21 mouse cellular contexts compared by ENCODE assay signal in genomic region chr15:60783761-60784160, GRCm38 (mm10).
A peak's percentile ranks its signal among the peaks of the same experiment; 100 is the strongest.
DNase-seq lines count a peak whose midpoint lies in the region; ATAC-seq and TF ChIP-seq lines count a peak whose summit lies in the region.
"Had no signal": no experiment of that assay in that cellular context is flagged by ENCODE, and none has a peak within 500 bp of the region (broad histone marks: within the 10 kb centered on the region; RNA-seq: fewer than 3 reads in every experiment).

No protein-coding gene starts in this region.

- H3K4me2 ChIP-seq in kidney, embryonic 15.5 days, result no peak overlapping the region
- H3K4me2 ChIP-seq in liver, postnatal 0 days (ENCODE audit: low read depth, low read length), result no peak overlapping the region

- no peaks in the 10 kb centered on the region for H3K36me3 ChIP-seq in kidney, adult 2 months (ENCODE audit: control insufficient read depth, insufficient read depth, low read length)
- H3K36me3 ChIP-seq in kidney, embryonic 15.5 days, result no peaks in the 10 kb centered on the region
- no peaks in the 10 kb centered on the region for H3K36me3 ChIP-seq in liver, adult 2 months (ENCODE audit: control insufficient read depth, insufficient read depth, low read length)
- no peaks in the 10 kb centered on the region for H3K36me3 ChIP-seq in liver, postnatal 0 days (replicated peaks; ENCODE audit: insufficient read depth, low read length)
- H3K36me3 ChIP-seq: G1E had no signal

- TF ChIP-seq EP300 in liver, postnatal 0 days (IDR thresholded peaks at IDR 0.05; ENCODE audit: low read depth), result no peak

- H3K27me3 ChIP-seq in kidney, adult 2 months (replicated peaks; ENCODE audit: control insufficient read depth, insufficient read depth, low read length), result no peaks in the 10 kb centered on the region
- H3K27me3 ChIP-seq in kidney, embryonic 15.5 days, result no peaks in the 10 kb centered on the region
- H3K27me3 ChIP-seq in liver, adult 2 months (ENCODE audit: control insufficient read depth, insufficient read depth, low read length), result no peaks in the 10 kb centered on the region
- no peaks in the 10 kb centered on the region for H3K27me3 ChIP-seq in liver, postnatal 0 days (ENCODE audit: insufficient read depth, low read length)
- H3K27me3 ChIP-seq: CH12.LX, Patski had no signal

- ATAC-seq in kidney, embryonic 15.5 days (replicated peaks; ENCODE audit: low FRiP score), result no peak
- no peak for ATAC-seq in liver, postnatal 0 days
- ATAC-seq: activated CD4-positive, CD25-positive, alpha-beta regulatory T cell, adult 4 months; CD4-positive, CD25-positive, alpha-beta regulatory T cell, adult 4 months; Patski had no signal

- peaks cover 6% of the 10 kb centered on the region; the same call in 1 of the 2 replicates for H3K4me1 ChIP-seq in kidney, adult 2 months (ENCODE audit: control insufficient read depth, insufficient read depth, low read length)
- no peaks in the 10 kb centered on the region for H3K4me1 ChIP-seq in kidney, embryonic 15.5 days
- no peaks in the 10 kb centered on the region for H3K4me1 ChIP-seq in liver, adult 2 months (ENCODE audit: control insufficient read depth, insufficient read depth, low read length)
- no peaks in the 10 kb centered on the region for H3K4me1 ChIP-seq in liver, postnatal 0 days (ENCODE audit: insufficient read depth)

- no peak overlapping the region for H3K27ac ChIP-seq in kidney, adult 2 months (ENCODE audit: insufficient read depth, low read depth, low read length)
- no peak overlapping the region for H3K27ac ChIP-seq in kidney, embryonic 15.5 days
- no peak overlapping the region for H3K27ac ChIP-seq in liver, adult 2 months (replicated peaks; ENCODE audit: insufficient read depth, low read depth, low read length)
- H3K27ac ChIP-seq in liver, postnatal 0 days (ENCODE audit: low read depth), result no peak overlapping the region

- TF ChIP-seq POLR2A in kidney, adult 2 months (IDR thresholded peaks at IDR 0.05; ENCODE audit: low read depth, low read length), result no peak
- TF ChIP-seq POLR2A in liver, adult 2 months (IDR thresholded peaks at IDR 0.05; ENCODE audit: extremely low read depth, insufficient read depth, low read length), result no peak

- H3K79me2 ChIP-seq in liver, adult 2 months (ENCODE audit: control insufficient read depth, insufficient read depth, low read length), result no peaks in the 10 kb centered on the region

- no peak for TF ChIP-seq CTCF in kidney, adult 2 months (conservative IDR thresholded peaks at IDR 0.05; ENCODE audit: insufficient read depth, insufficient read length, low read depth, low read length)
- TF ChIP-seq CTCF in liver, adult 2 months (IDR thresholded peaks at IDR 0.05; ENCODE audit: low read depth, low read length), result no peak
- TF ChIP-seq CTCF in liver, postnatal 0 days (IDR thresholded peaks at IDR 0.05; ENCODE audit: low read depth), result no peak

- peak; percentile 72 for DNase-seq in kidney, adult 2 months
- DNase-seq in kidney, adult 18-20 months, result no peak
- peak; percentile 75 for DNase-seq in kidney, adult 9 months
- DNase-seq in liver, adult 2 months (ENCODE audit: extremely low read depth, low read depth, low spot score), result peak; percentile 33
- no peak for DNase-seq in liver, postnatal 0 days
- DNase-seq: adrenal gland, adult 2 months; adrenal gland, adult 8-10 months; adrenal gland, postnatal 10 days; adrenal gland, postnatal 14 days; adrenal gland, postnatal 25 days; adrenal gland, postnatal 36 days; B cell, adult 2 months; cerebellum, adult 11 months; cerebellum, adult 11-12 months; cerebellum, adult 18-20 months had no signal

- H3K9ac ChIP-seq in kidney, embryonic 15.5 days, result no peak overlapping the region
- no peak overlapping the region for H3K9ac ChIP-seq in liver, adult 2 months (ENCODE audit: low read depth, low read length)
- H3K9ac ChIP-seq in liver, postnatal 0 days (replicated peaks), result no peak overlapping the region

- H3K9me3 ChIP-seq in kidney, embryonic 15.5 days (replicated peaks), result no peaks in the 10 kb centered on the region
- no peaks in the 10 kb centered on the region for H3K9me3 ChIP-seq in liver, postnatal 0 days (ENCODE audit: low read length)
- H3K9me3 ChIP-seq: G1E had no signal

- H3K4me3 ChIP-seq in kidney, adult 2 months (ENCODE audit: insufficient read depth, low read depth, low read length), result no peak overlapping the region
- no peak overlapping the region for H3K4me3 ChIP-seq in kidney, embryonic 15.5 days (replicated peaks)
- no peak overlapping the region for H3K4me3 ChIP-seq in liver, adult 2 months (ENCODE audit: insufficient read depth, low read depth, low read length)
- no peak overlapping the region for H3K4me3 ChIP-seq in liver, postnatal 0 days (ENCODE audit: low read depth, low read length)

- WGBS in kidney, adult 2 months, result 34% methylated on average over 2 of the region's 2 CpGs
- WGBS in kidney, embryonic 15.5 days, result 74% methylated on average over 2 of the region's 2 CpGs
- 32% methylated on average over 2 of the region's 2 CpGs for WGBS in liver, adult 2 months
- 73% methylated on average over 2 of the region's 2 CpGs for WGBS in liver, postnatal 0 days (ENCODE audit: insufficient replicate concordance)

Comparison
In these comparisons a context has a peak if more than half of its experiments do, and no peak if none do; other contexts are left out.
1. DNase-seq: peak in kidney, adult 2 months (single experiment), kidney, adult 9 months (single experiment) and liver, adult 2 months (single experiment); none in kidney, adult 18-20 months (single experiment) and liver, postnatal 0 days (single experiment).